Mouse (Mus musculus): ENCODE measurements around the gene Gpsm1.

The Gpsm1 gene

DNA sequence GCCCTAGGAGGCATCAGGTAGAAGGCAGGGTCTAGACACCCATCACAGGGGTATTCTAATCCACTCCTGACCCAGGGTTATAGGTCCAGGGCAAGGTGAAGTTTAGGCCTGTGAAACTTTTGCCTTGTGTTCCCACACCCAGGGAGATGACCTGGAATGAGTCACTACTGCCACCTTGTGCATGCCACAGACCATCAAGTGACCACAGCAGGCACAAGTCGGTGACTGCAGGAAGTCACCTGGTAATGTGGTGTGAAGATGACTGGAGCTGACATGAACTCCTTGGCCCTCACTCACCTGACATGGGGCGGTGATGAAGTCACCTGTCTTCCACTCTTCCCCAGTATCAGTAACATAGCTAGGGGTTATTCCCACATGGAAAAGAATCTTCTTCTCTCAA lies 2.5 kb upstream of the Gpsm1 start:
- CTCF ChIA-PET, result interaction anchor here (0.6 kb wide), 1 partner anchor 48 kb away, joined by 3 read pairs; the partner anchor contains the start of gene Card9

- CTCF ChIA-PET, result no interaction called here
Observed at GRCm38 (mm10) chr2:26313394-26313793, 1.9 kb upstream of the Gpsm1 start.

DNA sequence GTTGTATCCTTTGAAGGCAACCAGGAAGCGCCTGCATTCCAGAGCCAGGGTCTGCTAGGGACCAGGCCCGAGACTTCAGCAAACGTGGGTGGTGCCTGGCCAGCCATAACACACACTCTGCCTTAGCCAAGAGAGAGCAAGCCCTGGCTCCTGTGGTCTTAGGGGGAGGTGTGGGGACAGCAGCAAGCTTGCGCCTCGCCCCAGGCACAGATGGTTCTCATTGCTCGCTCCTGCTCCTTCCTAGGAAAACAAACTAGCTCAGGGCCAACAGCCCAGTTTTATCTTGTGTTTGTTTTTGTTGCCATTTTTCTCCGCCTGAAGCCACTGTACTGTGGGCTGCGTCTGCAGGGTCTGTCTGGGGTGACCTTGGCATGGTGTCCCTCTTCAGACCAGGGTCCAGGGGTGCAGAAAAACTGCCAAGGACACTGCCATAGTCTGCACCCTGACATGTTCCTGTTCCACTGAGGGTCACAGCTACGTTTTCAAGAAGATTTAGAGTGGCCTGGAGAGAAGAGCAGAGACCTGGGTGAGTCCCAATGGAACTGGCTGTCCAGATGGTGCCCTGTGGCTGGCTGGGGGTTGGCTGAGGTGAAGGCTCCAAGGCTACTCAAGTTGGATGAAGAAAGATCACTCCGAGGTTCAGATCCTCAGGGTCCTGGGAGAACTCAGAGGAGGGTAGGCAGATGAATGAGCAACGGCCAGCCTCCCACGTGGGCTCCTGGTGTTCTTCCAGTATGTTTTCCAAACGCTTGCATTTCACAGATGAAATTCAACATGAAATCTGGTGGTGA lies 839 bp upstream of the Gpsm1 start:
- CTCF ChIA-PET, result interaction anchor here (0.6 to 0.7 kb wide), 2 partner anchors 110 to 329 kb away, joined by 3 to 8 read pairs; no protein-coding TSS in a partner anchor

DNA sequence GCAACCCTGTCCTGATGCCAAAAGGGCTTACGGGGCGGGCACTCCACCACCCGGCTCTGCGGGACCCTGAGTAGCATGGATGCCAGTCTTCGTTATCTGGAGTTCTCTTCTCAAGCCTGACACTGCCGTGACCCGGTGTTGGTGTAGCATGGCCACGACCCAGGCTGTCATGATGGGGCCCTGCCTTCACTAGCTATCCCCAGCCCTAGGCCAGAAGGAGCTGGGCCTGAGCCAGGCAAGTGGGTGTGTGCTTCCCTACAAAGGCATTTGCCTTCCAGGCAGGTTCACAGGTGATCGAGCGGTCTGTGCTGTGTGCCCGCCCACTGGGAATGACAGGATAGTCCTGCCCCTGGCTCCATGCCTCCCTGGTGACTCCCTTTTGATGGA lies 603 bp downstream of the Gpsm1 start:
- CTCF ChIA-PET, result no interaction called here

DNA sequence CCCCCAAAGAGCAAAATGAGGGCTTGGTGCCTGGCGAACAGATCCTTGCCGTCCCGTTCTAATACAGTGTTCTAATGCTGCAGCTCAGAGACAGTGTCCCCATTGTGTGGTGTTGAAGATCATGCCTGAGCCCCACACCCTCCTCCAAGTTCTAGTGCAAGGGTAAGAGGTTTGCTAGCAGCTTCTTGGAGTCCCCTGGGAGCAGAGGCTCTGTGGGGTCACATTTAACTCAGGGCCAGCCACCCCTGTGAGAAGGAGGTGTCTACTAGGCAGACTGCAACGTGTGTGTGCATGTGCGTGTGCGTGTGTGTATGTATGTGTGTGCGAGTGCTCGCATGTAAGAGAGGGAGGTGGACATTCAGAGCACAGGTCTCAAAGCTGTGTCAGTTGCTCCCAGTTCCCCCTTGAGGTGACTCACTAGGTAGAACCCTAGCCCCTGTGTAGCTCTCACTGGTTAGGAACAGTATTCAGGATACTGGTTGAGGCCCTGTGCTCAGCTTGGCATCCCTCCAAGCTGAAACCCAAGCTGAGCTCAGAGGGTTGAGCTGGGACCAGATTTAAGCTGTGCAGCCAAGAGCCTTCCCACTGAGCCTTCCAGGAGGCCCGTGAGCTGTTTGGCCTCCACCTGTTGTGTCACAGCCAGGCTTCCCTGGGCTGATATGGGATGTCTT lies 1.4 kb downstream of the Gpsm1 start:
- CTCF ChIA-PET, result no interaction called here

- CTCF ChIA-PET, result no interaction called here
Observed at GRCm38 (mm10) chr2:26317371-26317770, 2.1 kb downstream of the Gpsm1 start.

GRCm38 (mm10) chr2:26317991-26318672 lies 2.8 kb downstream of the Gpsm1 start:
- CTCF ChIA-PET, result interaction anchor here (0.6 kb wide), 1 partner anchor 141 kb away, joined by 5 read pairs; no protein-coding TSS in a partner anchor

DNA sequence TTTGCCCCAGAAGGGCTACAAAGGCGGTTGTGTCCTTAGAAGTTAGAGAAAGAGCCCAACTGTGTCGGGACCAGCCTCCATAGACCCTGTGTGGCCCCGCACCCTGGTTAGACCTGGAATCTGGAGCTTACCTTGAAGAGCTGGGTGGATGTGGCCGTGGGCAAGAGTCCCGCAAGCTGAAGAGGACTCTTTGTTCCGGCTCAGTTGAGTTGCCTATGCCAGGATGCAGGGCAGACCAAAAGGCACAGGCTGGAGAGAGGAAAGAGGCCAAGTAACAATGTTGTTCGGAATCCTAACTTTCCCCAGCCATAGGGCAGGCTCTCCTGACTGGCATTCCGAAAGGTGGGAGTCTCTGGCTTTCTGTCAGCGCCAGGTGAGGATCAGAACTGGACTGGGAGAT lies 3.8 kb downstream of the Gpsm1 start:
- CTCF ChIA-PET, result no interaction called here

- CTCF ChIA-PET, result no interaction called here
Observed at GRCm38 (mm10) chr2:26319519-26320244, 4.4 kb downstream of the Gpsm1 start.

GRCm38 (mm10) chr2:26320245-26321185 lies 5.2 kb downstream of the Gpsm1 start:
- CTCF ChIA-PET, result no interaction called here

GRCm38 (mm10) chr2:26323589-26324325 lies 8.4 kb downstream of the Gpsm1 start:
- CTCF ChIA-PET, result no interaction called here

DNA sequence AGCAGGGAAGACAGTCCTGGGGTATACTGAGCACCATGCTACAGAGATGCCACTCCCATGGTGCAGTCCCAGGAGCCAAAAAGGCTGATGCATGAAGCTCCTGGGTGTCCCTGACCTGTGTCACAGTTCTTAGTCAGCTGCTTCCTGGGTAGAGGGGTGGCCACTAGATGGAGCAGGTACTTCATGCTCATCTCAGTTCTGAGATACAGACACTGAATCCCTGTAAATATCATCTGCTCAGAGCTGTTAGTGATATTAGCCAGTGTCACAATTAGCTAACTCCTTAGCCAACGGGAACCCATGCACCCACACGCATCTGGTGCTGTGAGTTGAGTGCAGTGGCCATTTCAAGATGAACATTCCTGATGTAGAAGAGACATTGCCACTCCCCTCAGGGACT lies 9.6 kb downstream of the Gpsm1 start:
- CTCF ChIA-PET, result interaction anchor here (0.5 kb wide), 1 partner anchor 1999 kb away, joined by 8 read pairs; no protein-coding TSS in a partner anchor

- CTCF ChIA-PET, result interaction anchor here (0.5 to 0.6 kb wide), 2 partner anchors 304 to 2000 kb away, joined by 3 to 8 read pairs; no protein-coding TSS in a partner anchor
Observed at GRCm38 (mm10) chr2:26325386-26326181, 10.3 kb downstream of the Gpsm1 start.

DNA sequence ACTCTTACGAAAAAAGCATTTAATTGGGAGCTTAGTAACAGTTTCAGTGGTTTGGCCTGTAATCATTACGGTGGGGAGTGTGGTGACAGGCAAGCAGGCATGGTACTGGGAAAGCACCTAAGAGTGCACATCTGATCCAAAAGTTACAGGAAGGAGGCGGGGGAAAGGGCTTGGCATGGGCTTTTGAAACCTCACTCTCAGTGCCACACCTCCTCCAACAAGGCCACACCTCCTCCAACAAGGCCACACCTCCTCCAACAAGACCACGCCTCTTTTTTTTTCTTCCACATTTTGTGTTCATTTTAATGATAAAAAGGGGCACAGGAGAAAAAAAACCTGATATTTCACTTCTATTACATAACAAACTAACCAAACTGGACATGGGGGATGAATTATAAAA lies 12.5 kb downstream of the Gpsm1 start:
- CTCF ChIA-PET, result no interaction called here

DNA sequence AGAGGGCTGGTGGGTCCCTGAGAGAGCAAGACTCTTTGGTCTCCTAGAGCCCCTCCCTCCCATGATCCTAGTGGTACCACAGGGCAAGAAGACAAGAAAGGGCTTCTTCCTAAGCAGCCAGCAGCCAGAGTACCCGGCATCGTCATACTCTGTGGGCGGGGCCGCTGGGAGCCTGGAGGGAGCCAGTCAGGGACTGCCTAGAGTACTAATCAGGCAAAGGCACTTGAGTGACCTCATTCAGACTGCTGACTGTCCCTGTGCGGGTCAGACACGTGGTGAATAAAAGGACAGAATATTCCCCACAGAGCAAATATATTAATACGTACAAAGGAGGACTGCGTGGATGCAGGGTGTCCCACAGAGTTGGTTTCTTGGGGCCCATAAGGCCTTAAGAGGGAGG lies 14.1 kb downstream of the Gpsm1 start:
- CTCF ChIA-PET, result no interaction called here

DNA sequence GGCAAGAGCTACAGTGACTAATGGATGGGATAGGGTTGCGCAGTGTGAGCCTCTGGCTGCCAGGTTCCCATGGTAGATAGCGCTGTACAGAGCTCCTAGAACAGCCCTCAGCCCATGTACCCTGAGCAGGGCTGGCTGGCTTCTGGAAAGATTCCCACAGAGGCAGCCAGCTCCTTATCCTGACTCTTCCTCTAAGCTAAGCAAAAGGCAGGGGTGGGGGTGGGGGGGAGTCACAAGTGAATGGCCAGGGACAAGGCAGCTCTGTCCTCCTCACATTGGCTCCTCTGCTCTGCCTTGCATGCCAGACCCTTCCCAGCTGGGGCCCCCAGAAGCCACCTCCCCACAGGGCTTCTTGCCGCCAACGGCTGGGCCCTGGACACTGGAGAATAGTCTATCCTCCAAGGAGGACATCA lies 14.7 kb downstream of the Gpsm1 start:
- CTCF ChIA-PET, result no interaction called here

DNA sequence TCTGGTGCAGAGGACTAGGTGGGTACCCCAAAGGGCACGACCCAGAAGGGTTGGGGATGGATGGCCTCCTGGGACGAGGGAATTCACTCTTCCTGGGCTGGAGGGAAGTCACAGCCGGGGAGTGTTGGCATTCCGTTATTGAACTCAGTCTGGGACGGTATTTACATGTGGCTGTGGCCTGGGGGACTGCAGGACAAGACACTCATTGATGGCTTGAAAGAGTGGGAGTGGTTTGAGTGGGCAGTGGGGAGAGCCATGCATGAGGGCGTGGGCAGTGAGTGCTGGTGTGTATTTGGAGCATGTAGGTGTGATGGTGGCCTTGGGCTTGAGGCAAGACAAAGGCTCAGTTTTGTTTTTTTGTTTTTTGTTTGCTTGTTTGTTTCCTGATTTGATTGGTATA lies 15.4 kb downstream of the Gpsm1 start:
- CTCF ChIA-PET, result no interaction called here

GRCm38 (mm10) chr2:26338302-26339203 lies 23.2 kb downstream of the Gpsm1 start:
- CTCF ChIA-PET, result no interaction called here
